Mouse (Mus musculus) CH12.LX (cell line): ENCODE measurements around the gene Slc39a5.

Source experiments
- CTCF ChIP-seq, 2 experiments: IDR thresholded peaks in 1 of 2; conservative IDR thresholded peaks in 1 of 2; 2 replicates each; pipeline ENCODE4 v1.5.1; 2011 to 2012; ENCODE audit warnings: low read depth in 2 of 2, low read length in 2 of 2, improper control_type of control experiment in 1 of 2, inconsistent platforms in 1 of 2, mild to moderate bottlenecking in 1 of 2, moderate library complexity in 1 of 2
- MAX ChIP-seq: IDR thresholded peaks from 2 replicates; pipeline ENCODE4 v1.6.1; 2011; ENCODE audit warnings: low read length, improper control_type of control experiment
- NRF1 ChIP-seq: IDR thresholded peaks from 2 replicates; pipeline ENCODE4 v1.6.1; 2014; ENCODE audit warnings: low read depth, mild to moderate bottlenecking, inconsistent platforms, low read length, improper control_type of control experiment, moderate library complexity
- POLR2A ChIP-seq: IDR thresholded peaks from 2 replicates; pipeline ENCODE4 v1.6.1; 2011; ENCODE audit warnings: low read depth, mild to moderate bottlenecking, improper control_type of control experiment, low read length
- POLR2AphosphoS2 ChIP-seq: IDR thresholded peaks from 2 replicates; pipeline ENCODE4 v1.6.1; 2011; ENCODE audit warnings: low read depth, low read length, improper control_type of control experiment
- SMC3 ChIP-seq: IDR thresholded peaks from 2 replicates; pipeline ENCODE4 v1.6.1; 2011; ENCODE audit warnings: low read depth, low read length, improper control_type of control experiment
- USF1 ChIP-seq: IDR thresholded peaks from 2 replicates; pipeline ENCODE4 v1.6.1; 2014; ENCODE audit warnings: low read depth, mild to moderate bottlenecking, inconsistent platforms, low read length, improper control_type of control experiment
- ZMIZ1 ChIP-seq: IDR thresholded peaks from 2 replicates; pipeline ENCODE4 v1.6.1; 2012; ENCODE audit warnings: low read depth, mild to moderate bottlenecking, inconsistent platforms, low read length, improper control_type of control experiment

- no peak for TF ChIP-seq NRF1
- TF ChIP-seq CTCF (conservative IDR thresholded peaks at IDR 0.05 in 1 of 2, IDR thresholded peaks at IDR 0.05 in 1 of 2; ENCODE audit: low read depth in 2 of 2, low read length in 2 of 2), result no peak
- no peak for TF ChIP-seq USF1
- no peak for TF ChIP-seq SMC3
- TF ChIP-seq POLR2AphosphoS2, result no peak
- TF ChIP-seq POLR2A, result no peak
- TF ChIP-seq MAX, result no peak
- no peak for TF ChIP-seq ZMIZ1
Observed at GRCm38 (mm10) chr10:128390366-128390765, 10.7 kb downstream of the Slc39a5 start.
